Mouse (Mus musculus) CH12F3 (cell line): Measurements from ENCODE around the gene Acoxl.

Experiments used
- in situ Hi-C: fragments of 300-500 bp; cut with MboI; formaldehyde crosslinking; loops from 2 replicates; pipeline ENCODE4 v1.14.3; 2020; ENCODE audit warnings: low sequenced_read_pairs

Acoxl gene

GRCm38 (mm10) chr2:128134474-128134873 lies 295.8 kb downstream of the Acoxl start:
- in situ Hi-C loops: no loop called here

GRCm38 (mm10) chr2:128134948-128135347 lies 296.3 kb downstream of the Acoxl start:
- in situ Hi-C loops: no loop called here

GRCm38 (mm10) chr2:128136769-128137433 lies 298.2 kb downstream of the Acoxl start:
- in situ Hi-C loops: no loop called here

GRCm38 (mm10) chr2:128137480-128138276 lies 299.0 kb downstream of the Acoxl start:
- in situ Hi-C loops: no loop called here

GRCm38 (mm10) chr2:128138924-128139323 lies 300.2 kb downstream of the Acoxl start:
- in situ Hi-C loops: no loop called here

GRCm38 (mm10) chr2:128139781-128140180 lies 301.1 kb downstream of the Acoxl start:
- in situ Hi-C loops: no loop called here

GRCm38 (mm10) chr2:128140183-128140582 lies 301.5 kb downstream of the Acoxl start:
- in situ Hi-C loops: no loop called here

- in situ Hi-C loops: no loop called here
Measured at GRCm38 (mm10) chr2:128143992-128144391, 305.3 kb downstream of the Acoxl start.

GRCm38 (mm10) chr2:128145433-128145832 lies 306.8 kb downstream of the Acoxl start:
- in situ Hi-C loops: no loop called here

GRCm38 (mm10) chr2:128149596-128149995 lies 310.9 kb downstream of the Acoxl start:
- in situ Hi-C loops: no loop called here

GRCm38 (mm10) chr2:128152211-128152610 lies 313.5 kb downstream of the Acoxl start:
- in situ Hi-C loops: no loop called here

- in situ Hi-C loops: no loop called here
Measured at GRCm38 (mm10) chr2:128152845-128153550, 314.3 kb downstream of the Acoxl start.

- in situ Hi-C loops: no loop called here
Measured at GRCm38 (mm10) chr2:128153551-128153910, 314.9 kb downstream of the Acoxl start.

GRCm38 (mm10) chr2:128155412-128156066 lies 316.9 kb downstream of the Acoxl start:
- in situ Hi-C loops: no loop called here

GRCm38 (mm10) chr2:128156067-128156462 lies 317.4 kb downstream of the Acoxl start:
- in situ Hi-C loops: no loop called here

- in situ Hi-C loops: no loop called here
Measured at GRCm38 (mm10) chr2:128156557-128157412, 318.1 kb downstream of the Acoxl start.

GRCm38 (mm10) chr2:128158734-128159410 lies 320.2 kb downstream of the Acoxl start:
- in situ Hi-C loops: no loop called here

- in situ Hi-C loops: no loop called here
Measured at GRCm38 (mm10) chr2:128159619-128160125, 321.0 kb downstream of the Acoxl start.

- in situ Hi-C loops: no loop called here
Measured at GRCm38 (mm10) chr2:128163177-128163576, 324.5 kb downstream of the Acoxl start.
